Mouse (Mus musculus): Measurements from ENCODE around the gene S100pbp. TPM values are rescaled to one million over a fixed set of nuclear protein-coding genes. Genes with fewer than 3 reads are reported as not detected.

Gene S100pbp
- polyA plus RNA-seq, 1 experiment from 2014 or later = 17.2 TPM

DNA sequence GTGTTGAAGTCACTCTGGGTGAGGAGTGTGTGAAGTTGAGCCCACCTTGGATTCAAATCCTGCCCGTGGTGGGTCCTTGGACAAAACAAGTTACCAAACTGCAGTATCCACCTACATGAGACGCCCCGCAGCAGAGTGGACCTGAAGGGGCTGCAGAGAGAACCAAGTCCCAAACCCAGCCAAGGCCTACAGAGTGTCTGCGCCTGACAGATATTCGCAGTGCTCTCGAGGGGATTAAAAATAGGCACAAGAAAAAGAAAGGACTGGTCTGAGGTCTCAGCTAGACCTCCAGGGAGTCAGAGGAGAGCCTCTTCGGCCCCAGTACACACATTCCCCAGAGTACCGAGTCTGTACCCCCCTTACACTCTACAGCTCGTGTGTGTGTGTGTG lies 53.3 kb downstream of the S100pbp start:
- 32% methylated on average over 9 of the region's 9 CpGs for WGBS
- H3K9me3 ChIP-seq (ENCODE audit: control insufficient read depth, low read length) = no peaks in the 10 kb centered on the region
- H3K27me3 ChIP-seq (replicated peaks; ENCODE audit: control insufficient read depth, insufficient read depth, low read length) = no peaks in the 10 kb centered on the region; the same call in 1 of the 2 replicates
- peak overlapping the region; percentile 53 for H3K4me3 ChIP-seq (replicated peaks; ENCODE audit: low read length)
- peak overlapping the region; percentile 78 for H3K4me2 ChIP-seq (ENCODE audit: low read length)
- H3K36me3 ChIP-seq (ENCODE audit: control insufficient read depth, insufficient read depth) = no peaks in the 10 kb centered on the region
- ATAC-seq = peak; percentile 29; the same call in 1 of the 2 replicates
- peaks cover 8% of the 10 kb centered on the region for H3K4me1 ChIP-seq (replicated peaks; ENCODE audit: control insufficient read depth, insufficient read depth, low read length)
- no peak overlapping the region for H3K27ac ChIP-seq (ENCODE audit: low read length)
- peak overlapping the region; percentile 69; the same call in 1 of the 2 replicates for H3K9ac ChIP-seq (replicated peaks; ENCODE audit: low read depth, low read length)

DNA sequence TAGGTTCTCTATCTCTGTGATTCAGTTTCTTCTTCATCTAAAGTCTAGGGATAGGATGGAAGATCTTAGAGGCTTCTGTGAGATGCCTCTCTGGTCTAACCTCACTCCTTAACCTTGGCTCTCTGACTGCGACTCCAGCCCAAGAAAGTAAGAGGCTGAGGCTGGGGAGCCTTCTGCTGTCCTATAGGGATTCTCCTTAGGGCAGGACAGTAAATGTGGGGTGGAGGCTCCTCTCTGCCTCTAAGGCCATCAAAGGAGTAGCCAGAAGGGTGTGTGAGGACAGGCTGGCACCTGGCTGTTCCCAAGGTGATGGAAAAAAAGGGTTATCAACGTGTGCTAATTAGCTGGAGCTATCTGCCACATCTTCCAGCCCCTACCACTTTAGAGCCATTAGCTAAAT lies 53.9 kb downstream of the S100pbp start:
- no peak for ATAC-seq
- Histone ChIP-seq H3K27ac (ENCODE audit: low read length) (no peak overlapping the region), H3K9me3 (ENCODE audit: control insufficient read depth, low read length) (no peaks in the 10 kb centered on the region), H3K4me1 (replicated peaks; ENCODE audit: control insufficient read depth, insufficient read depth, low read length) (peaks cover 12% of the 10 kb centered on the region), H3K27me3 (replicated peaks; ENCODE audit: control insufficient read depth, insufficient read depth, low read length) (no peaks in the 10 kb centered on the region; the same call in 1 of the 2 replicates), H3K4me2 (ENCODE audit: low read length) (no peak overlapping the region), H3K36me3 (ENCODE audit: control insufficient read depth, insufficient read depth) (no peaks in the 10 kb centered on the region), H3K9ac (replicated peaks; ENCODE audit: low read depth, low read length) (no peak overlapping the region), H3K4me3 (replicated peaks; ENCODE audit: low read length) (no peak overlapping the region)
- WGBS = 47% methylated on average over 2 of the region's 2 CpGs

DNA sequence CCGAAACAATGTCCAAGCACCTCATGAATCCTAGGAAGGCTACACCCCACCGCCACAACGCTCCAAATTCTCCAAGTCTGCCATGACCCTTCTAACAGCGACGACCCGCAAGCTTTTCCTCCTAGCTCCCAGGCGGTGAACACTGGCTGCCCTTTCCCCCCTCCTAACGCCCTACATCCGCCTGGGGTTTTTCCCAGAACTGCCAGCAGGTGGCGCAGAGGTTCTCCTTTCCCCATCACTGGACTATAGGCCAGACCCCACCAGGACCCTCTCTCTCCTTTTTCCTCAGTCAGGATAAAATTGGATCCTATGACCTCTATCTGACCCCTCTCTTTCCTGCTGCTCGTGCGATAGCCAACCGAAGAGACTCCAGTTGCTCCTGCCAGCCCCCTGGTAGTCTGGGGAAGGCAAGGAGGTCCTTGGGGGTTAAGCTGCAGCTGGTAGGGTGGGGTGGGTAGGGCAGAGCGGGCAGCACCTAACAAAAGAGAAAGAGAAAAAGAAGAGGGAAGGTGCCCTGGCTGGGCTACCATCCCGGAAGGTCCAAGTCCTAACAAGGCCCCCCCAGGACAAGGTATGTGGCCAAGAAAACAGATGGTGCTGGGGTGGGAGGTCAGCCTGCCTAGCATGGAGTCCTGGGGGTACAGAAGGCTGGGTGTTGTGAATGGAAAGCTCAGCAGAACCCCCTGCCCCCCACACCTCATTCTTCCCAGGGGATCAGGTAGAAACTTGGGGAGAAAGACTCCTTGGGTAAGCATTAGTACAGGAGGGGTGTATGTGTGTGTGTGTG lies 54.5 kb downstream of the S100pbp start:
- no peak overlapping the region for H3K4me2 ChIP-seq (ENCODE audit: low read length)
- no peaks in the 10 kb centered on the region for H3K36me3 ChIP-seq (ENCODE audit: control insufficient read depth, insufficient read depth)
- no peak overlapping the region for H3K9ac ChIP-seq (replicated peaks; ENCODE audit: low read depth, low read length)
- no peaks in the 10 kb centered on the region; the same call in 1 of the 2 replicates for H3K27me3 ChIP-seq (replicated peaks; ENCODE audit: control insufficient read depth, insufficient read depth, low read length)
- no peaks in the 10 kb centered on the region for H3K9me3 ChIP-seq (ENCODE audit: control insufficient read depth, low read length)
- H3K4me3 ChIP-seq (replicated peaks; ENCODE audit: low read length) = no peak overlapping the region
- ATAC-seq = peak; percentile 37; the same call in 1 of the 2 replicates
- 12% methylated on average over 15 of the region's 15 CpGs for WGBS
- peaks cover 17% of the 10 kb centered on the region for H3K4me1 ChIP-seq (replicated peaks; ENCODE audit: control insufficient read depth, insufficient read depth, low read length)
- no peak overlapping the region for H3K27ac ChIP-seq (ENCODE audit: low read length)

DNA sequence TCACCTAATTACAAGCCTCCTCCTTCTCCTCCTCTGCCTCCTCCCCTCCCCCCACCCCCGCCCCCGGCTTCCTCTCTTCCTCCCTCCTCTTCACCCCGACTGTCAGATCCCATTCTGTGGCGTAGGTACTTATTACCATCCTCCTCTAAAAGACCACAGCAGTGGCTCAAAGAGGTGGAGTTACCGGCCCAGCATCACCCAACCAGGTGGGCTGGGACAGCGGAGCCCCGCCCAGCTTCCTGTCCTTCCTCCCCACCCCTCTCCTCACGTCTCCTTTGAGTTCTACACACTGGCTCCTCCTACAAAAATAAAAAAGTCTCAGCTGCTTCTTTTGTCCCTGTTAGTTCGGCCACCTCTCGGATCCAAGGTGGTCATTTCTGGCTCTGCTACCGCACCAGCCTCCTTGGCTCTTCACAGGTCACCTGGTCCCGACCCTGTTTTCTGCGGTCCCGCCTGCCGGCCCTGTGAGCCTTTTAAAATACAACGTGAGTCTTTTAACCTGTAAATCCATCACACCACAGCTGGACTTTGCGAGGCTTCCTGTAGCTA lies 58.7 kb downstream of the S100pbp start:
- ATAC-seq = 0 out of 2 replicates have a peak, but pooled peaks have one; percentile 47
- 10% methylated on average over 16 of the region's 17 CpGs for WGBS

DNA sequence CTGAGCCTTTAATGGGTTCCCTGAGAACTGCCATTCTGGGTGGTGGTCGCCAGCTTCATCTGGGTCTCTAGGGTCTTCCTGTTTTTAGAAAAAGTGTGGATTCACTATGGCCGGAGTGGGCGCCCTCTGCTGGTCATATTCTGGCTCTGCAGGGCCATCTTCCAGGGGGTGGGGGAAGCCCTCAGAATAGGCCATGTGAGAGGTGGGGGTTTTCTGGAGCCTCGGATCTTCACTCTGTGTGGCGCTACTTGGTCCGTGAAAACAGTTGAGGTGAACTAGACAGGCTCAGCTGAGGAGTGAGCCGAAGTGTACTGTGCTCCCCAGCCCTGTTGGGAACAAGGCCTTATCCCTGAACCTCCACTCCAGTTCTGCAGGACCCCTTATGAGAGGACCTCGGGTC lies 59.4 kb downstream of the S100pbp start:
- ATAC-seq = 0 out of 2 replicates have a peak, but pooled peaks have one; percentile 22
- H3K27me3 ChIP-seq (replicated peaks; ENCODE audit: control insufficient read depth, insufficient read depth, low read length) = no peaks in the 10 kb centered on the region
- H3K4me3 ChIP-seq (replicated peaks; ENCODE audit: low read length) = no peak overlapping the region
- 2% methylated on average over 8 of the region's 8 CpGs for WGBS
- H3K9ac ChIP-seq (replicated peaks; ENCODE audit: low read depth, low read length) = no peak overlapping the region
- H3K36me3 ChIP-seq (ENCODE audit: control insufficient read depth, insufficient read depth) = no peaks in the 10 kb centered on the region
- H3K4me2 ChIP-seq (ENCODE audit: low read length) = 0 out of 2 replicates have a peak overlapping the region, but pooled peaks have one; percentile 30
- peaks cover 30% of the 10 kb centered on the region for H3K4me1 ChIP-seq (replicated peaks; ENCODE audit: control insufficient read depth, insufficient read depth, low read length)
- no peaks in the 10 kb centered on the region for H3K9me3 ChIP-seq (ENCODE audit: control insufficient read depth, low read length)
- no peak overlapping the region for H3K27ac ChIP-seq (ENCODE audit: low read length)

More for the DNA sequence above, 58.7 kb downstream of the S100pbp start:
- Histone ChIP-seq H3K27me3 (replicated peaks; ENCODE audit: control insufficient read depth, insufficient read depth, low read length) (no peaks in the 10 kb centered on the region; the same call in 1 of the 2 replicates), H3K9ac (replicated peaks; ENCODE audit: low read depth, low read length) (0 out of 2 replicates have a peak overlapping the region, but pooled peaks have one; percentile 20), H3K9me3 (ENCODE audit: control insufficient read depth, low read length) (no peaks in the 10 kb centered on the region), H3K36me3 (ENCODE audit: control insufficient read depth, insufficient read depth) (no peaks in the 10 kb centered on the region), H3K27ac (ENCODE audit: low read length) (no peak overlapping the region), H3K4me2 (ENCODE audit: low read length) (peak overlapping the region; percentile 30), H3K4me1 (replicated peaks; ENCODE audit: control insufficient read depth, insufficient read depth, low read length) (peaks cover 23% of the 10 kb centered on the region), H3K4me3 (replicated peaks; ENCODE audit: low read length) (peak overlapping the region; percentile 9; the same call in 1 of the 2 replicates)

DNA sequence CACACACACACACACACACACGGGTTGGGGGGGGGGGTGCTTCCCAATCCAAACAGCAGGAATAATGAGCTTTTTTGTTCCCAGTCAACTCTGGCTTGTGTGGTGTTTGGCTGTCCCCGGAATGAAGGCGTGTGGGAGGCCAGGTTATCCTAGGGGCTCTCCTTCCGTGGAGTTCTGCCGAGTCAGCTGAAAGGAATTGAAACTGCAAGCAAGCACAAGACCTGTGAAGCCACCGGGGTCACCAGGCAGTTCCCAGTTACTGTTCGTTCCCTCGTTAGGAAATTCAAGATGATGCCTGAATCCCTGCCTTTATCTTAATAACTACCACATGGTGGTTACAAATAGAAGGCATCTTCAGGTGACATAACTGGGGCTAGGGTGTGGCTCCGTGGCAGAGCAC lies 60.1 kb downstream of the S100pbp start:
- Histone ChIP-seq H3K36me3 (ENCODE audit: control insufficient read depth, insufficient read depth) (no peaks in the 10 kb centered on the region), H3K27ac (ENCODE audit: low read length) (no peak overlapping the region), H3K9ac (replicated peaks; ENCODE audit: low read depth, low read length) (no peak overlapping the region), H3K4me3 (replicated peaks; ENCODE audit: low read length) (no peak overlapping the region), H3K4me2 (ENCODE audit: low read length) (no peak overlapping the region), H3K4me1 (replicated peaks; ENCODE audit: control insufficient read depth, insufficient read depth, low read length) (peaks cover 37% of the 10 kb centered on the region), H3K27me3 (replicated peaks; ENCODE audit: control insufficient read depth, insufficient read depth, low read length) (no peaks in the 10 kb centered on the region), H3K9me3 (ENCODE audit: control insufficient read depth, low read length) (no peaks in the 10 kb centered on the region)
- WGBS = 39% methylated on average over 9 of the region's 9 CpGs
- no peak for ATAC-seq

DNA sequence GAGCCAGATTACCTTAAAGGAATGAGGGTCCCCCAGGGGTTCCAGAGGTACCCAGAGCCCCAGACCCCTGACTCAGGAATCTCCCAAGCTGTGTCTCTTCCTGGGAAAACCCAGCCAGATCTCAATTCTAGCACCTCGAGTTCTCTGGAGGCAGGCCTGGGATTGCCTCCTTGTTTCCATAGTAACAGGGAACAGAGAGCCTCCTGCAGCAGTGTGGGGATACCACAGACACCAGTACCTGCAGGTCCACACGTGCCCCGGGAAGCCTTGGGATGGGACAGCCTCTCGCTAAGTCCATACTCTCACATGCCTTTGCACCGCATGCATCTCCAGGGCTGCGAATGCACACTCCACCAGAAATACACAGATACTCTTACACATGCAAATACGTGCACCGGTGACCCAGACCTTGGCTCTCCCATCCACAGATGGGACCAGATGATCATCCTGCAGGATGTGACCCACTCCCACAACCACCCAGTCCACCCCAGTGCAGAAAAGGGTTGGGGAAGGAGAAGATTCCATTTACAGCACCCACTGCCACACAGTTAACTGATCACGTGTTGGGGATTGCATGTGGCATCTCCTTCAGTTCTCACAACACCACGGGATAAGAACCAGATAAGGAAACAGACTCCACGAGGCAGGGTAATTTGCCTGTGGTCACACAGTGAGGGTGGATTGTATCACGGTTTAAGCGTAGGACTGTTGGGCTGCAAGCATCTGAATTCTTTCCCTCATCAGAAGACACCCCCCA lies 60.8 kb downstream of the S100pbp start:
- H3K36me3 ChIP-seq (ENCODE audit: control insufficient read depth, insufficient read depth) = no peaks in the 10 kb centered on the region
- H3K4me1 ChIP-seq (replicated peaks; ENCODE audit: control insufficient read depth, insufficient read depth, low read length) = peaks cover 38% of the 10 kb centered on the region
- ATAC-seq = no peak
- no peak overlapping the region for H3K4me3 ChIP-seq (replicated peaks; ENCODE audit: low read length)
- no peak overlapping the region for H3K27ac ChIP-seq (ENCODE audit: low read length)
- no peak overlapping the region for H3K4me2 ChIP-seq (ENCODE audit: low read length)
- H3K9me3 ChIP-seq (ENCODE audit: control insufficient read depth, low read length) = no peaks in the 10 kb centered on the region
- no peaks in the 10 kb centered on the region for H3K27me3 ChIP-seq (replicated peaks; ENCODE audit: control insufficient read depth, insufficient read depth, low read length)
- no peak overlapping the region for H3K9ac ChIP-seq (replicated peaks; ENCODE audit: low read depth, low read length)
- 63% methylated on average over 13 of the region's 13 CpGs for WGBS

DNA sequence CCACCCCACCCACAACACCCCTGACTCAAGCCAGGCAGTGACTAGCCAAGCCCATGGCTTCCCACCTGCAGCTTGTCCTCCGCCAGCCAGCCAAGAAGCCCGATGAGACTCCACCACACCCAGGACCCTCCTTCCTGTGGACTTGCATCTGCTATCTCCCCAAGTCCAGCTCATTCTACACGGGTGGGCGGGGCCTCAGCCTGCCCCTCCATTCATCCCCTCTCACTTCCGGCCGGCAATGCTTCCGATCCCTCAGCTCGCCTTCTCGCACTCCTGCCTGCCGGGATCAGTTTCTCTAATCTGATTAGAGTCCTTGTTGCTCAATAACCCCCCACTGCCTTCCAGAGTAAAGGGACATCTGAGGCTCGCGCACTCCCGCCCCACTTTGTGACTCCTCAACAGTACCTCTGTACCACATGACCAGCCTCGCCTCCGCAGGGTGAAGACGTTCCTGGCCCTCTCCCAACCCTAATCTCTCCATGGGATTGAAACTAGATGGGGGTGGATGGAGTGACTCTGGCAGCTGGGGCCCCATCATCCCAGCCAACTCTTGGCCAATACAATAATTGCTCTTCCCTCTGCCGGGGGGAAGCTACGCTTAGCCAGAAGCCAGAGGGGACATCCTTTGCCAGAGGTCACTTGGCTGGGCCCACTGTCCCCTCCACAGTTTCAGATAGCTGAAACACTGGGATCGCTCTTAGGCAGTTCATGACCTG lies 63.6 kb downstream of the S100pbp start:
- Histone ChIP-seq H3K4me3 (replicated peaks; ENCODE audit: low read length) (no peak overlapping the region), H3K9ac (replicated peaks; ENCODE audit: low read depth, low read length) (0 out of 2 replicates have a peak overlapping the region, but pooled peaks have one; percentile 5), H3K9me3 (ENCODE audit: control insufficient read depth, low read length) (no peaks in the 10 kb centered on the region), H3K27ac (ENCODE audit: low read length) (no peak overlapping the region), H3K36me3 (ENCODE audit: control insufficient read depth, insufficient read depth) (no peaks in the 10 kb centered on the region), H3K4me1 (replicated peaks; ENCODE audit: control insufficient read depth, insufficient read depth, low read length) (peaks cover 42% of the 10 kb centered on the region), H3K4me2 (ENCODE audit: low read length) (peak overlapping the region; percentile 25), H3K27me3 (replicated peaks; ENCODE audit: control insufficient read depth, insufficient read depth, low read length) (no peaks in the 10 kb centered on the region)
- WGBS = 8% methylated on average over 19 of the region's 19 CpGs
- no peak for ATAC-seq

All from forebrain, embryonic 16.5 days (tissue).